Mouse (Mus musculus) skeletal muscle tissue, adult 2 months (tissue): ENCODE measurements around the gene Pcnx4.

ENCODE experiments used
- DNase-seq: peaks from one replicate; pipeline ENCODE4 v3.0.0-alpha.2; 2012; ENCODE audit warnings: low read depth, low spot score

Gene Pcnx4

GRCm38 (mm10) chr12:72536021-72536597, at the start of gene Pcnx4:
Gene Pcnx4 (plus strand): TSS chr12:72536383.
- peak; percentile 98 for DNase-seq

- no peak for DNase-seq
Measured at GRCm38 (mm10) chr12:72487498-72487897, 48.7 kb upstream of the Pcnx4 start.

GRCm38 (mm10) chr12:72489995-72490394, 46.2 kb upstream of the Pcnx4 start:
- DNase-seq: peak; percentile 57

- no peak for DNase-seq
Measured at GRCm38 (mm10) chr12:72491063-72491719, 45.0 kb upstream of the Pcnx4 start.

- no peak for DNase-seq
Measured at GRCm38 (mm10) chr12:72496866-72497600, 39.1 kb upstream of the Pcnx4 start.

- DNase-seq: no peak
Measured at GRCm38 (mm10) chr12:72509606-72510005, 26.6 kb upstream of the Pcnx4 start.

- no peak for DNase-seq
Measured at GRCm38 (mm10) chr12:72515446-72515845, 20.7 kb upstream of the Pcnx4 start.

- DNase-seq: no peak
Measured at GRCm38 (mm10) chr12:72518114-72518728, 18.0 kb upstream of the Pcnx4 start.

- no peak for DNase-seq
Measured at GRCm38 (mm10) chr12:72519352-72519751, 16.8 kb upstream of the Pcnx4 start.

GRCm38 (mm10) chr12:72519855-72520254, 16.3 kb upstream of the Pcnx4 start:
- DNase-seq: no peak

GRCm38 (mm10) chr12:72520645-72521044, 15.5 kb upstream of the Pcnx4 start:
- peak; percentile 28 for DNase-seq

- DNase-seq: no peak
Measured at GRCm38 (mm10) chr12:72525588-72525987, 10.6 kb upstream of the Pcnx4 start.

GRCm38 (mm10) chr12:72532303-72532702, 3.9 kb upstream of the Pcnx4 start:
- no peak for DNase-seq

GRCm38 (mm10) chr12:72533986-72534385, 2.2 kb upstream of the Pcnx4 start:
- no peak for DNase-seq

- DNase-seq: no peak
Measured at GRCm38 (mm10) chr12:72535599-72535998, 584 bp upstream of the Pcnx4 start.

- no peak for DNase-seq
Measured at GRCm38 (mm10) chr12:72538571-72538970, 2.4 kb downstream of the Pcnx4 start.

- DNase-seq: no peak
Measured at GRCm38 (mm10) chr12:72554347-72554746, 18.2 kb downstream of the Pcnx4 start.

GRCm38 (mm10) chr12:72564281-72564795, 28.2 kb downstream of the Pcnx4 start:
- no peak for DNase-seq

GRCm38 (mm10) chr12:72582021-72582420, 45.8 kb downstream of the Pcnx4 start:
- DNase-seq: no peak

GRCm38 (mm10) chr12:72583099-72583498, 46.9 kb downstream of the Pcnx4 start:
- DNase-seq: no peak

GRCm38 (mm10) chr12:72585339-72585738, 49.2 kb downstream of the Pcnx4 start:
- no peak for DNase-seq

GRCm38 (mm10) chr12:72592991-72593390, 56.8 kb downstream of the Pcnx4 start:
- no peak for DNase-seq
